Mouse (Mus musculus) neural tube, embryonic 11.5 days (tissue): ENCODE data around the gene Lgmn. TPM values are rescaled to one million over a fixed set of nuclear protein-coding genes. Genes with fewer than 3 reads are reported as not detected.
A peak's percentile ranks its signal among the peaks of the same experiment; 100 is the strongest.

ENCODE experiments used
- ATAC-seq: fragments of 200-750 bp; cut with Nextera tagmentation; 2 replicates; pipeline ENCODE4 v1.8.0; 2017; ENCODE audit warnings: moderate number of reproducible peaks, mild to moderate bottlenecking, moderate TSS enrichment, moderate library complexity; ENCODE audit not compliant: insufficient read depth, low FRiP score, low TSS enrichment
- DNase-seq: peaks from one replicate; pipeline ENCODE4 v3.0.0-alpha.2; 2015; ENCODE audit warnings: low spot score
- H3K27ac ChIP-seq: fragments of 300-500 bp; sonication (generic); 2 replicates; pipeline ENCODE4 v1.5.1; 2014; ENCODE audit warnings: low read depth, mild to moderate bottlenecking, low read length
- H3K27me3 ChIP-seq: fragments of 300-500 bp; sonication (generic); 2 replicates; pipeline ENCODE4 v1.6.1; 2014; ENCODE audit warnings: mild to moderate bottlenecking, low read length, mixed read lengths; ENCODE audit not compliant: control insufficient read depth, insufficient read depth
- H3K36me3 ChIP-seq: fragments of 300-500 bp; sonication (generic); 2 replicates; pipeline ENCODE4 v1.6.1; 2014; ENCODE audit warnings: mild to moderate bottlenecking, low read length, moderate library complexity, mixed read lengths; ENCODE audit not compliant: control insufficient read depth, insufficient read depth
- H3K4me1 ChIP-seq: fragments of 300-500 bp; sonication (generic); 2 replicates; pipeline ENCODE4 v1.6.1; 2014; ENCODE audit warnings: low read length, mixed read lengths; ENCODE audit not compliant: control insufficient read depth, insufficient read depth
- H3K4me2 ChIP-seq: fragments of 300-500 bp; sonication (generic); 2 replicates; pipeline ENCODE4 v1.6.1; 2014; ENCODE audit warnings: low read depth, mild to moderate bottlenecking, moderate library complexity
- H3K4me3 ChIP-seq: fragments of 300-500 bp; sonication (generic); 2 replicates; pipeline ENCODE4 v1.5.1; 2014; ENCODE audit warnings: low read depth, low read length
- H3K9ac ChIP-seq: fragments of 300-500 bp; sonication (generic); 2 replicates; pipeline ENCODE4 v1.6.1; 2014; ENCODE audit warnings: mild to moderate bottlenecking, low read length
- H3K9me3 ChIP-seq: fragments of 300-500 bp; sonication (generic); 2 replicates; pipeline ENCODE4 v1.6.1; 2016; ENCODE audit warnings: low read length; ENCODE audit not compliant: control insufficient read depth
- WGBS: fragments of 180-500 bp; shearing (Covaris S2); extraction: QIAGEN DNeasy Blood & Tissue Kit; methylation state at CpG from one replicate; pipeline ENCODE4 v1.1.7; 2014; 5-methylcytosine and 5-hydroxymethylcytosine counted together
- polyA plus RNA-seq: library from polyadenylated mRNA; unstranded; fragments of >200 nt; fragmentation: Nextera tagmentation; extraction: Ambion mirVana; gene quantifications from 2 replicates; pipeline ENCODE4 v1.2.1, GENCODE M21; 2014

The Lgmn gene
- polyA plus RNA-seq, result 56.8 and 61.8 TPM in 2 replicates

DNA sequence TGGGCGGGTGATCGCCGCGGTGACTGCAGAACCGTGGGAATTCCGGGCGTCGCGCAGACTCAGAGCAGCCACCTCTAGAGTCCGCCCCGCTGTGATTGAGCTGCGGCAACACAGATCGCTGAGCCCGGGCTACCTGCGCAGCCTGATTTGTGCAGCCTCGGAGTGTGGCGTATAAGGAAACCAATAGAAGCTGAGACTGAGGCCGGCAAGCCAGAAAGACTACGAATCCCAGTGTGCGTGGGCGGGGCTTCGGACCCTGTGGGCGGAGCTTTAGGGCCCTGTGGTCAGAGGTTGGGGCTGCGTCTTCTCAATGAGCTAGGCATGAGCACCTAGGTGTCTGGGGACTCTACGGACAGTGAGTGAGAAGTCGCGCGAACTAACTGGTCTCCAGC is at the start of gene Lgmn:
TSS of gene Lgmn (minus strand) at position 182 of the 392 bp plus-strand sequence.
- H3K4me3 ChIP-seq, result peak within 1 kb of the TSS; percentile 57
- H3K4me2 ChIP-seq, result peak within 1 kb of the TSS; percentile 53
- 0% methylated on average over 28 of the region's 28 CpGs for WGBS
- DNase-seq (peak; percentile 97), ATAC-seq (peak; percentile 99)
- no peaks in the 10 kb centered on the region for H3K9me3 ChIP-seq
- H3K4me1 ChIP-seq, result 0 out of 2 replicates have a peak, but pooled peaks cover 4% of the 10 kb centered on the region
- no peaks in the 10 kb centered on the region for H3K27me3 ChIP-seq
- peak within 1 kb of the TSS; percentile 47 for H3K9ac ChIP-seq
- H3K36me3 ChIP-seq, result no peaks in the 10 kb centered on the region
- H3K27ac ChIP-seq, result no peak within 1 kb of the TSS

DNA sequence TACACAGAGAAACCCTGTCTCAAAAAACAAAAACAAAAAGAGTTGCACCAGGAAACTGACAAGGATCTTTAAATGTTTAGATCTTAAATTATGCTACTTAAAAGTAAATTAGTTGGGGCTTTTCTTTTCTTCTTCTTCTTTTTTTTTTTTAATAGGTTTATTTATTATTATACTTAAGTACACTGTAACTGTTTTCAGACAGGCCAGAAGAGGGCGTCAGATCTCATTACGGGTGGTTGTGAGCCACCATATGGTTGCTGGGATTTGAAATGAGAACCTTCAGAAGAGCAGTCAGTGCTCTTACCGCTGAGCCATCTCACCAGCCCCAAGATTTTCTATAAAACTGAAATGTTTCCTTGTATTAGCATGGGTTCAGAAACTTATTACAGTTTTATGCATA is 45.3 kb upstream of the Lgmn start:
- DNase-seq (no peak), ATAC-seq (no peak)
- 72% methylated on average over 3 of the region's 3 CpGs for WGBS
- H3K9ac ChIP-seq, result no peak overlapping the region
- H3K4me3 ChIP-seq, result no peak overlapping the region
- H3K4me1 ChIP-seq, result no peaks in the 10 kb centered on the region
- no peaks in the 10 kb centered on the region for H3K27me3 ChIP-seq
- H3K4me2 ChIP-seq, result no peak overlapping the region
- no peak overlapping the region for H3K27ac ChIP-seq
- H3K9me3 ChIP-seq, result no peaks in the 10 kb centered on the region
- H3K36me3 ChIP-seq, result peaks cover 6% of the 10 kb centered on the region

DNA sequence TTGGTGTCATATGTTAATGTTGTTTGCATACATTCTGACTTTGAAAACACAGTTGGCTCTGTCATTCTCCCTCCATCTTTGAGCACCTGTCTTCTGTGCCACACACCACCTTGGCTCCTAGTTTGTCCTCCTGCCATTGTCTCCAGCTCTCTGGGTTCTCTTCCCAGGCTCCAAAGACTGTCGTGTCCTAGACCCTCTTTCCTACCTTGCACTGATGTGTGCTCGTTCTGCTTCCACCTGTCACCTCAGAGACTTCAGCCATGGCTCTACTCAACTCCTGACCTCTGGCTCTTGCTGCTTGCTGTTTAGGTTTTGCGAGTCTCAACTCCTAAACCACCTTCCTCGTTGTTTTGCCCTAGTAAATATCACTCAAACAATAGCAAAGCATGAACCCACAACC is 40.9 kb upstream of the Lgmn start:
- H3K27ac ChIP-seq, result no peak overlapping the region
- 94% methylated on average over 4 of the region's 4 CpGs for WGBS
- no peak overlapping the region for H3K9ac ChIP-seq
- H3K4me2 ChIP-seq, result no peak overlapping the region
- ATAC-seq (no peak), DNase-seq (no peak)
- H3K4me1 ChIP-seq, result no peaks in the 10 kb centered on the region
- H3K9me3 ChIP-seq, result no peaks in the 10 kb centered on the region
- peaks cover 4% of the 10 kb centered on the region; the same call in 1 of the 2 replicates for H3K36me3 ChIP-seq
- H3K27me3 ChIP-seq, result no peaks in the 10 kb centered on the region
- H3K4me3 ChIP-seq, result no peak overlapping the region

DNA sequence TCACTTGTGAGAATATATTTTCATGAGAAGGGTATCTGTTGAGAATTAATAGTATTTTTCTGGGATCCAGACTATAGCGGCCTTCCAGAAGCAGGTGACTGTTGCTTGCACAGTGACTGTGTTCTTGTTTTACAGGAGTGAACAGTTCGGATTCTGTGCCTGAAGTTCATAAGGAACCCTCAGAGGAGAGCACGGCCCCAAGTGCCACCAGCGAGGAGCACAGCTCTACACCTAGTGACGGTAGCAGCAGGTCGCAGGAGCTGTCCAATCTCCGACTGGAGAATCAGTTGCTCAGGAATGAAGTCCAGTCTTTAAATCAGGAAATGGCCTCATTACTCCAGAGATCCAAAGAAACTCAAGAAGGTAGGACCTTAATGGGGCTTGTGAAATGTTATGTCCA is 34.8 kb upstream of the Lgmn start:
- no peak for ATAC-seq
- Histone ChIP-seq H3K4me1 (peaks cover 7% of the 10 kb centered on the region; the same call in 1 of the 2 replicates), H3K27ac (no peak overlapping the region), H3K4me3 (no peak overlapping the region), H3K36me3 (peaks cover 2% of the 10 kb centered on the region), H3K9ac (no peak overlapping the region), H3K9me3 (no peaks in the 10 kb centered on the region), H3K4me2 (no peak overlapping the region), H3K27me3 (no peaks in the 10 kb centered on the region)
- 91% methylated on average over 7 of the region's 7 CpGs for WGBS
- DNase-seq, result no peak

DNA sequence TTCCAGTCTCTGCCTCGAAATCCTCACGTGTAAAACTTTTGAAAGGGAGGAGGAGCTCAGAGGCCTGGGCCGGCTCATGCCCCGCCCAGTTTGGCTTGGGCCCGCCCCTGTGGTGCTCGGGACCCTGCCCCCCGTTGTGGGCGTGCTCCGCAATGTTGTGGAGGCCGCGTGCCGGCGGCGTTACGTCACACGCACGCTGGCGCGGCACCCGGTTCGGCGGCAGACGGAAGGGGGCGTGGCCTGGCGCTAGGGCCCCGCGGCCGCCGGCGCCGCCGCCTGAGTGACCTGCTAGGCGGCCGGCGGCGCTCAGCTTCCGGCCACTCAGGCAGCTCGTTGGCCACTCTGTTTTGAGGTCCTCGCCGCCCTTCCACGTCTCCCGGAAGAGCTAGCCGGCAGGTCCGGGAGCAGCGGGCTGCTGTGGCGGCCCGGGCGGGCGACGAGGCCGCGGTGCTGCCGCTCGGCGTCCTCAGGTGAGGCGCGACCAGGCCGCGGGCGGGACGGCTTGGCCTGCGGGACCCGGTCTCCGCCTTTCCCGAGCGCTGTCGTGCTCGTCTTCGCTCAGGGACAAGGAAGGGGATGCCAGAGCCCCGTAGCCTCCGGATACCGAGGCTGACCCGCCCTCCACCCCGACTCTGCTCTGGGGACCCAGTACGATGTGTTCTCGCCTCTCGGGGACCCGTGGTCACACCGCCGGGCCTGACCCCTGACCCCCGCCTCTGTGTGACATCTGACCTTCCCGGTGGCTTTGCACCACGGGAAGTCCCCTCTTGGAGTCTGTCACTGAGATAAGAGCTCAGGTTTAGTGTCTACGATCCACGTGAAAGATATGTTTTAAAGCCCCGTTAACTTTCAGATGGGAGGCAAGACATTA is 29.5 kb upstream of the Lgmn start, which contains the start of gene Golga5:
TSS of gene Golga5 (plus strand) at position 242 of the 871 bp plus-strand sequence.
- Histone ChIP-seq H3K27me3 (no peaks in the 10 kb centered on the region), H3K4me2 (peak within 1 kb of the TSS; percentile 86), H3K9ac (peak within 1 kb of the TSS; percentile 52), H3K9me3 (no peaks in the 10 kb centered on the region), H3K36me3 (no peaks in the 10 kb centered on the region), H3K4me3 (peak within 1 kb of the TSS; percentile 58), H3K27ac (no peak within 1 kb of the TSS), H3K4me1 (peaks cover 7% of the 10 kb centered on the region; the same call in 1 of the 2 replicates)
- peak; percentile 99 for DNase-seq
- ATAC-seq, result peak; percentile 99
- WGBS, result under 1% methylated on average over 69 of the region's 86 CpGs

DNA sequence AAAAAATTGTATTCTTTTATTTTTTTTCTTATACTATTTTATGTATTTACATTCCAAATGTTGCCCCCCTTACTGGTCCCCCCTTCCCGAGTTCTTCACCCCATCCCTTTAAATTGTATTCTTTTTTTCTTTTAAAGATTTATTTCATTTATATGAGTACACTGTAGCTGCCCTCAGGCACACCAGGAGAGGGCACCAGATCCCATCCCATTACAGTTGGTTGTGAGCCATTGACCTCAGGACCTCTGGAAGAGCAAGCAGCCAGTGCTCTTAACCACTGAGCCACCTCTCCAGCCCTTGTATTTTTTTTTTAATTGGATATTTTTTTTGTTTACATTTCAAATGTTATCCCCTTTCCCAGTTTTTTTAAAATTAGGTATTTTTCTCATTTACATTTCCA is 28.5 kb upstream of the Lgmn start:
- ATAC-seq (no peak), DNase-seq (no peak)
- no peak overlapping the region for H3K9ac ChIP-seq
- H3K27me3 ChIP-seq, result no peaks in the 10 kb centered on the region
- no peak overlapping the region for H3K27ac ChIP-seq
- WGBS, result 85% methylated on average over 1 of the region's 1 CpGs
- H3K4me2 ChIP-seq, result no peak overlapping the region
- H3K36me3 ChIP-seq, result no peaks in the 10 kb centered on the region
- no peaks in the 10 kb centered on the region for H3K9me3 ChIP-seq
- H3K4me1 ChIP-seq, result peaks cover 7% of the 10 kb centered on the region; the same call in 1 of the 2 replicates
- H3K4me3 ChIP-seq, result no peak overlapping the region

DNA sequence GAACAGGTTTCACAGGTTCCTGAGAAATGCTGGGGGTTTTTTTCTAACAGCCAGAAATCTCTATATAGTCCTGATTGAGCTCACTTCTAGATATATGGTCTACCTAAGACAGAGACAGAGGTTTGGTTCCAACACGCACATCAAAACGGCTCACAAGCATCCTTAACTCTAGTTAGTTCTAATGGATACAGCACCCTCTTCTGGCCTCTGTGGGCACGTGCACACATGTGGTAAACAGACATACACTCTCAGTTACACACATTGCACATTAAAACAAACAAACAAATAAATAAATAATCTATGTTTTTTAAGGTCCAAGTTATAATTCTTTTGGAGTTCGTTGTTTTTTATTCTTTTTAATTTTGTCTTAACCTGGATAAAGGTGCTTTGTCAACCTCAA is 25.0 kb upstream of the Lgmn start:
- Histone ChIP-seq H3K4me3 (no peak overlapping the region), H3K4me1 (peaks cover 2% of the 10 kb centered on the region; the same call in 1 of the 2 replicates), H3K36me3 (no peaks in the 10 kb centered on the region), H3K9ac (no peak overlapping the region), H3K27me3 (no peaks in the 10 kb centered on the region), H3K9me3 (no peaks in the 10 kb centered on the region), H3K4me2 (no peak overlapping the region), H3K27ac (no peak overlapping the region)
- 66% methylated on average over 4 of the region's 4 CpGs for WGBS
- DNase-seq (no peak), ATAC-seq (no peak)

DNA sequence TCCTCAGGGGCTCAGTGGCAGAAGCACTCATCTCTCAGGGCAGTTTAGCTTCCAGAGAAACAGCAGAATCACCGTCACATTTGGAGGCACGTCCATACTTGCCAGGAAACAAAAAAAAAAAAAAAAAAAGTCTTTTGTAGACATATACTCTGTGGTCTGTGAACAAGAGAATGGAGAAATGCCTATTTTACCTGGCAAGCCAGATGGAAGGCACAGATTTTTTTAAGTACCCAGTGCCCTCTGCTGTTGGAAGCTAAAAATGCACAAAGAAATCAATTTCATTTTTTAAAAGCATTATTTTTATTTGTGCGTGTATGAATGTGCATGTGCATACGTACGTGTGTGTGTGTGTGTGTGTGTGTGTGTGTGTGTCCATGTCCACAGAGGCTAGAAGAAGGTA is 21.6 kb upstream of the Lgmn start:
- WGBS, result 83% methylated on average over 5 of the region's 5 CpGs
- ATAC-seq, result no peak

DNA sequence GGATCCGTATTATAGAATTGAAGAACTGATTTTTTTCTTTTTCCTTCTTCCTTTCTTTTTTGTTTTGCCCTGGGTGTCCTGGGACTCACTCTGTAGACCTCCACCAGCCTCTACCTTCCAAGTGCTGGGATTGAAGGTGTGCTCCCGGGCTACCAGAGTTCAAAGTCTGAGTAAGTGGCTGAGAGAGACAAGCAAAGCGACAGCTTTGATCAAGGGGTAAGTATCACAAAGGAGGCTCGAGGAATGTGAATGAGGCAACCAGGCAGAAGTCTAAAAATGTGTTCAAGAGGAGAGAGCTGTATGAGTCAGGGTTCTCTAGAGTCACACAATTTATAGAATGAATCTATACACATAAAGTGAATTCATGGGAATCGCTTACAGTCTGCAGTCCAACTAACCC is 20.4 kb upstream of the Lgmn start:
- DNase-seq, result no peak
- 74% methylated on average over 5 of the region's 5 CpGs for WGBS

More for the DNA sequence above, 21.6 kb upstream of the Lgmn start:
- Histone ChIP-seq H3K9ac (no peak overlapping the region), H3K4me3 (no peak overlapping the region), H3K4me2 (no peak overlapping the region), H3K9me3 (no peaks in the 10 kb centered on the region), H3K27ac (no peak overlapping the region), H3K4me1 (no peaks in the 10 kb centered on the region), H3K36me3 (no peaks in the 10 kb centered on the region), H3K27me3 (no peaks in the 10 kb centered on the region)
- DNase-seq, result no peak

More for the DNA sequence above, 20.4 kb upstream of the Lgmn start:
- no peak for ATAC-seq
- Histone ChIP-seq H3K4me1 (no peaks in the 10 kb centered on the region), H3K27ac (no peak overlapping the region), H3K9ac (no peak overlapping the region), H3K4me2 (no peak overlapping the region), H3K27me3 (no peaks in the 10 kb centered on the region), H3K9me3 (no peaks in the 10 kb centered on the region), H3K4me3 (no peak overlapping the region), H3K36me3 (no peaks in the 10 kb centered on the region)
